Mouse (Mus musculus) lung, postnatal 14 days (tissue): Measurements from ENCODE around the gene Zfp57.
"Not testable (repeated sequence)": the region's sequence is repeated elsewhere in the genome, so short reads cannot be mapped to it uniquely, and the experiment has no call there.

Source experiments
- DNase-seq: peaks from one replicate; pipeline ENCODE4 v3.0.0; 2021

Gene Zfp57

DNA sequence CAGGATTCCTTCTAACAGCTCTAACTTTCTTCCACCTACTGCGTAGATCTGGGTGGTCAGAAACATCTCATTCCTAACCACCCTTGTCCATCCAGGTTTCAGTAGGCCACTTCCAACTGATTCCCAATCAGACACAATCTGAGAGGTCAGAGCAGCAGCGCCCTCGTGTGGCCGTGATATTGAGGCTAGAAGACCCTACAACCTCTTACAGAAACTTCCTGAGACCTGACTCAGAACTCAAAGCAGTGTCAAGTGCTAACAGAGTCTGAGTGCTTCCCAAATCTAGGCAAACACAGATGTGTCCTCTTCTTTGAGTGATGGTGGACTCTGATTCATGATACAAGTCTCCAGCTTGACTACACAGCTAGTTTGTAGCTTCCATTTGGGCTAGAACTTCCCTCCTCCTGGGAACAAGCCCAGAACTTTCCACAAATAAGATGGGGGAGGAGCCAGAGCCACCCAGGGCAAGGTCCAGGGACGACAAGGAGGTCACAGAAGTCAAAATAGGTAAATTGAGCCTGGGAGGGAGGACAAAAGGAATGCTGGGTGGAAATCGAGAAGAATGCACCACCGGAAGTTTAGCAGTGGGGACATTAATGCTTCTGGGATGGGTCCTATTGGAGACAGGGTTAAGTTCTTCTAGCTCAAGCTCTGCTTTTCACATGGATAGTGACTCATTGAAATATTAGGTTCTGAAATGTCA lies 3.8 kb upstream of the Zfp57 start:
- peak; percentile 94 for DNase-seq

DNA sequence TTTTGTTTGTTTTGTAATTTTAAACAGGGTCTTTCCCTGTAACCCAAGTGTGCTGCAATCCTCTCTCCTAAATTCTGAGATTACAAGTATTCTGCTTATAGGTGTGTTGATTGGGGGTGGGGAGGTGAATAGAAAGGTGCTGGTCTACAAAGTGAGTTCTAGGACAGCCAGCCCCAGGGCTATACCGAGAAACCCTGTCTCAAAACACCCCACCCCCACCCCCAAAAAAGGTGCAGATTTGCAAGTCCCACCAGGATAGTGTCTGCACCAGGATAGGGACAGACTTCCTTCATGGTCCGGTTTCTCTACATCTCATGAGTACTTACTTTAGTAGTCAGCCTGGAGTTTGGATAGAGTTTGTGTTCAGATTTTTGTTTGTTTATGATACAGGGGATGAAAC lies 2.5 kb upstream of the Zfp57 start:
- DNase-seq = no peak

DNA sequence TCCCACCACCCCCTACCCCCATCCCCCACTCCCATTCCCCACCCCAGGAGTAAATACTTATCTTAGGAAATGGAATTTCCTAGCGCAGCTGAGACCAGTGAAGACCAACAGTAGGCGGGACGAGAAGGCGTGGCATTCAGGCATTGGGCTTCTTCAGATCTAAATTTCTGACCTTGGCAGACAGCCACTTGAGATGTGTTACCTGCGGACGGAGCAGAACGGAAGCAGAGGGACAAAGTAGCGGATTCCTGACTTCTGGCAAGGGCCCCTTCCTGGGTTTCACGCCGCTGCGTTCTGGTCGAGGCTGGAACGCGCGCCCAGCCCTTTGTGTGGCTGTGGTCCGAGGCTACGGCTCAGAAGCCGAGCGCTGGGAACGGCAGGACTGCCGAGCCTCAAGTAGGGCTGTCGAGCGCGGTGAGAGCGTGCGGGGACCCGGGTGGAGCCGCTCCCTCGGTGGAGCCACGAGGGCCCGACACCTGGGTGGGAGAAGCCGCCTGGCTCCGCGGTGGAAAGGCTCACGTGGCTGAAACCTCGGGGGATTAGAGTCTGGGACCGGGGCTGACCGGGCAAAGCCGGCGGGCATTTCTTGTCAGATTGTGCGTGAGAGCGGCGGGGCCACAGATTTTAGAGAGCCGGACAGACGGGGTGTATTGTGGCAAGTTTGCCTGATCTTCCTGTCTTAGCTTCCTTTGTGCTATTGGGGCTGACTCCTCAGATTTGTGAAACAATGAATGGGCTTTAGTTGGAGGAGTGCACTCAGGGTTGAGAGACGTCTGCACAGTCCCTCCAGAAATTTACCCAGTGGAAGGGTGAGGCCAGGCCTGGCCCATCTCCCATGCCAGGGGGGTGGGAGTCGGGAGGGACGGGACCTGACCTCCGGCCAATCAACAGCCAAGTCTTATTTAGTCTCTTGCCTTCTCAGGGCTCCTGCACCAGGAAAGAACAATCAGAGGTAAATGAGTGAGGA lies 1.7 kb downstream of the Zfp57 start:
- DNase-seq = peak; percentile 73

DNA sequence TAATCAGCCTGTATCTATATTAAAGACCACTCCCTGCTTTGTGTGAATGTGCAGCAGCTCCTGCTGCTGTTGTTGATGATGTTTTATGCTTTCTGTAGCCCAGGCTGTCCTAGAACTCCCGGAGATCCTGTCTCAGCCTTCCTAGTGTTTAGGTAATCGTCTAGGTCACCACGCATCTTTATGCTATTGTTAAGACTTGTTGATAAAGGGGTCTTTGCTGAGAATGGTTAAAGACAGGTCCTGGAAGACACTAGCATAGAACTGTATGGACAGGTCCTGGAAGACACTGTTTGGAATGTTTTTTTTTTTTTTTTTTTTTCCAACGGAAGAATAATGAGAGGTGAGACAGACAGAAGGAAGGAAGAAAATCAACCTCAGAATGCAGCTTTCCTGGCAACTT lies 2.4 kb downstream of the Zfp57 start:
- no peak for DNase-seq

DNA sequence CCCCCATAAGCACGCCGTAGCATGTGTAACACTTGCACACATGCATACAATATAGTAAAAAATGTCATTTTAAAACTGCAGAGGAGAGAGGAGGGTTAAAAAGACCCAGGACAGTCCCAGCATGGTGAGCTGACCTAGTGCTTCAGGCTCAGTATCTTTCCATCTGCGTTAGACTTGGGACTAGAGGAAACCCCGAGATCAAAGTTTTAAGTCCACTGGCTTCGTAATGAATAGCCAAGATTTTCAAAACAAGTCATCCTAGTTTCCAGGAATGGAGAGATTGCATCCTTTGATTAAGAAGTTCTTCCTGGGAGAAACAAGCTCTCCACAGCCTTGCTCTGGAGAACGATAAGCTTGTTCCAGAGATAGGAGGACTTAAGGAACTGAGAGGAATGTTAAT lies 7.2 kb downstream of the Zfp57 start:
- DNase-seq = no peak

DNA sequence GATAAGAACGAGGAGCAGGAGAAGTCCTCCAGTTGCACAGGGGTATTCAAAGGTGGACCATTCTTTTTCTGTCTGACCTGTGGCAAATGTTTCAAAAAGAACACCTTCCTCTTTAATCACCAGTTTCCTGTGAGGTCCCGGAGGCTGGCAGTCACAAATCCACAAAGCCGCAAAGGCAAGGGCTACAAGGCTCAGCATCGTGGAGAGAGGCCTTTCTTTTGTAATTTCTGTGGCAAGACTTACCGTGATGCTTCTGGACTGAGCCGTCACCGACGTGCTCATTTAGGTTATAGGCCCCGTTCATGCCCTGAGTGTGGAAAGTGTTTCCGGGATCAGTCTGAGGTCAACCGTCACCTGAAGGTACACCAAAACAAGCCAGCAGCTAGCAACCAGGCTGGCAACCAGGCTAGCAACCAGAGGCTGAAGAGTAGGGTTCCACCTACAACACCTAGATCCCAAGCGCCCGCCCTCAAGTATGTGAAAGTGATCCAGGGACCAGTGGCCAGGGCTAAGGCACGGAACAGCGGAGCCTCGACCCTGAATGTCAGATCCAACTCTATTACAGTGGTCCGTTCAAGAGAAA lies 8.6 kb downstream of the Zfp57 start:
- no peak for DNase-seq

DNA sequence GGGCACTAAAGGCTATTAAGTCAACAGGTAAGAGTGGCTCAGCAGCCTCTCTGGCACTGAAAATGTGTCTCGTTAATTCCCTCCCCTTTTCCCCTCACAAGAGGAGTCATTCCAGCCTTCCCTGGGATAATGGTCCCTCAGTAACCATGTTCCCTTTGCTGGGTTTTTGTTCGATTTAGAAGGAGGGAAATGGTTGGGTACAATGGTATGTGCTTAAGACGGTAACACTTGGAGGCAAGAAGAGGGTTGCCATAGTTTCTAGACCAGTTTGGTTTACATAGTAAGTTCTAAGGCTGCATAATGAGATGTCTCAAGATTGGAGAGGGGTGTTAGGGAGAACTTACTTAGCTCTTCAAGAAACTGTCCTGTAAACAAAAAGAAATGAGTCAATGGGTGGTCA lies 10.8 kb downstream of the Zfp57 start:
- no peak for DNase-seq

DNA sequence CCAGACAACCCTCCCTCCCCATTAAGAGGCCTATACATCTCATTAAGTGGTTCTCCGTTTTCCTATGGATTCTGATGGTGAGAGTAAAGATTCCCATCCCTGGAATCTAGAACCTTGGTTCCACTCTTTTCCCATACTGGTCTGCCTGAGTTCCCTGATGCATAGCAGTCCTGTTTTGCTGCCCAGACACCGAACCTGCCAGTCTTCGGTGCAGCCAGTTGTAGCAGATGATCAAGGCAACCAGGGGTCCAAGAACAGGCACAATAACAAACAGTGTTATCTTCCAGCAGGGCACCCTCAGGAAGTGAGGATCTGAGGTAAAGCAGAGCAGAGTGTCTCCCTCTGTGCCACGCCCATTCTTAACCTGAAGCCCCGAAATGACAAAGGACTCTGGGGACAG lies 11.2 kb downstream of the Zfp57 start:
- DNase-seq = no peak

DNA sequence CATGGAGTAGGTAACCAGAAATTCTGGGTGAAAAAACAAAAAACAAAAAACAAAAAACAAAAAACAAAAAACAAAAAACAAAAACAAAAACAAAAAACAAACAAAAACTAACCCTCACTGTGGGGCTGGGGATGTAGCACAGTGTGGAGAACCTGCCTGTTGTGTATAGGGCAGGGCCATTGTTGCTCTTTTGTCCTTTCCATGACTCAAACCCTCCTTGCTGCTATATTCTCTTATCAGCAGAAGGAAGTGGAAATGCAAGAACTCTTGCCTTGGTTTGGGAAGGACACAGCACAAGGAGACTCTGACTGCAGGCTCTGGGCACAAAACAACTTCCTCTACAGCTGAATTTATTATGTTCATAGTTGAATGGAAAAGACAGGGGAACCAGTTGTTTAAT lies 15.4 kb downstream of the Zfp57 start:
- no peak for DNase-seq

DNA sequence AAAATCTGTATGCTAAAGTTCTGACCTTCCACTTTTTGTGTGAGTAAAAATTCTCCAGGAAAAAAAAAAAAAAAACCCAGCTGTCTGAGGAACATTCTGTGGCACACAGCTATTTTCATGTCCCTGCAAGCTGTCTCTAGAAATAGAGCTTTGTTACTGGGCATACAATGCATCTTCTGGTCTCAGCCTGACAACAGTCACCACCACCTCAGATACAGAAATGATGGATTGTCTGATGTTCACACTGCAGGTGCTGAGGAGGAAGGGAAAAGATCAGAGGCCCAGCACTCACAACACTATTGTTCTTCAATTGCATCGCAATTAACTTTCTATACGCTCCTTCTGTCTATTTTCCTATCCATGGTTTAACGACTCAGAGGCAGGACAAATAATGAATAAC lies 17.4 kb downstream of the Zfp57 start:
- DNase-seq = no peak

DNA sequence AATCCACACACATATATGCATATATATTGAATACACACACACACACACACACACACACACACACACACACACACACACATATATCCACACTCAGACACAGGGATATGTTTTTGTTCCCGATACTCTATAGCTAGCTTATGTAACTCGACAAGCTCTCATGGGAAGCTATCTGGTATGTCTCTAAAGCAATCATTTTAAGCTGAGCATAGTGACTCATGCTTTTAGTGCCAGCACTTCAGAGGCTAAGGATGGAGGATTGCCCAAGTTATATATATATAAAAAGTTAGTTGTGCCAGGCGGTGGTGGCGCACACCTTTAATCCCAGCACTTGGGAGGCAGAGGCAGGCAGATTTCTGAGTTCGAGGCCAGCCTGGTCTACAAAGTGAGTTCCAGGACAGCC lies 18.3 kb downstream of the Zfp57 start:
- DNase-seq = not testable (repeated sequence)

DNA sequence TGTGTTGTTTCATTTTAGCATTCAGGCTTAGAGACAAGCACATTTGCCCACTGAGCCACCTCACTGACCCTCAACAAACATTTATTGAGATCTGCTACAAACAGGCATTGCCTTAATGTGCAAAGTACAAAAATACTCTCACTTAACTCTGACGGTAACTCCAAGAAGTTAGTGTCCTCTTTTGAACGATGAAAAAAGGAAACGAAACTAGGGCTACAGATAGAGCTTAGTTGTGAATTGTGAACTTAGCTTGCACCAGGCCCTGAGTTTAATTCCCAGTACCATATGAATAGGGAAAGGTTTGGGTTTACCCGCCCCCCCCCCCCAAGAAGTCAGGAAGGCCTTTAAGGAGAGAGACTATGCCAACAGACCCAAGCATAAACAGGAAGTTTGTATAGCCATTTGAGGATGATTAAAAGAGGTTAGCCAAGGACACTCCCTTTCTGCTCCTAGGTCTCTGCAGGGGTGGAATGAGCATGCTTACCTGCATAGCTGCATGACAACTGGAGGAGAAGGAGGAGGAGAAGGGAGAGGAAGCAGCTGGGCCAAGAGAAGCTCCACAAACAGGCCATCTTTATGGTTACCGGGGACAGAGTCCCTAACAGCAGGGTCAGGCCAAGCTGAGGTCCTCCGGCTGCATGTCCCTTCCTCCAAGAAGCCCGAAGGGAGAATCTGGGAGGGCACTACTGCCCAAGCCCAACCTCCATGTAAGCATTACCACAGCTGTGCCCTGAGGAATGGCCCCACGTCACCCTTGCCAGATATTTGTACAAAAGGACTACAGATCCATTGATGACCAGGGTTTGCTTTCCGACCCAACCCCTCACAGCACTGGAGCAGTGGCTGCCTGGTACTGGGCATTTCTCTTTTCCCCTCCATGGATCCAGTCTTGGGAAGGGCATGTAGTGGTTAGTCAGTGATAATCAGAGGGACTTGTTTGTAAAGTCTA lies 21.9 kb downstream of the Zfp57 start, which contains the start of gene Mog:
TSS of gene Mog (minus strand) at position 771 of the 949 bp plus-strand sequence.
- DNase-seq = no peak

DNA sequence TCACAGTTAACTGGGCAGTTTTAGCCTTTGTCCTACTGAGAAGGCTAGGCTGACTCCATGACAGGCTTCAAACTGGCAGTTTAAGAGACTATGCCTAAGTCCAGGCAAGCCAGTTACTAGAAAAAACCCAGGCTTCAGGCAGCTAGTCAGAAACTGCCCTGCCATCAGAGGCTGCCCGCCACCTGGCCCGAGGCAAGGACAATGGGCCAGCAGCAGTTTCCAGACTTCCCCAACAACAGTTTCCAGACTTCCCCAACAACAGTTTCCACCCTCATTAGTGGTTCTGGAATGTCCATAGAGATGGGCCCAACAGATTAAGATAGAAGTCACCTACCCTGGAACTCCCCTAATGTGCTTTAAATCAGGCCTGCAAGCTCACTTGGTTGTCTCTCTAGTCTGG lies 25.5 kb downstream of the Zfp57 start:
- DNase-seq = no peak

DNA sequence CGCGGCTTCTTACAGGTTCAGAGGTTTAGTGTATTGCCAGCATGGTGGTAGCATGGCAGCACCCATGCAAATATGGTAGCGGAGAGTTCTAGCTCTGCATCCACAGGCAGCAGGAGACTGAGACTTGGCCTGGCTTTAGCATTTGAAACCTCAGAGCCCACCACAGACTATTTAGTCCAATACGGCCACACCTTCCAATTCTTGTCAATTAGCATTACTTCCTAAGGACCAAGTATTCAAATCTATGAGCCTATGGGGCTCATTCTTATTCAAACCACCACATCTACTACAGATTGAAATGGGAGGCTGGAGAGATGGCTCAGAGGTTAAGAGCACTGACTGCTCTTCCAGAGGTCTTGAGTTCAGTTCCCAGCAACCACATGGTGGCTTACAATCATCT lies 26.5 kb downstream of the Zfp57 start:
- no peak for DNase-seq

DNA sequence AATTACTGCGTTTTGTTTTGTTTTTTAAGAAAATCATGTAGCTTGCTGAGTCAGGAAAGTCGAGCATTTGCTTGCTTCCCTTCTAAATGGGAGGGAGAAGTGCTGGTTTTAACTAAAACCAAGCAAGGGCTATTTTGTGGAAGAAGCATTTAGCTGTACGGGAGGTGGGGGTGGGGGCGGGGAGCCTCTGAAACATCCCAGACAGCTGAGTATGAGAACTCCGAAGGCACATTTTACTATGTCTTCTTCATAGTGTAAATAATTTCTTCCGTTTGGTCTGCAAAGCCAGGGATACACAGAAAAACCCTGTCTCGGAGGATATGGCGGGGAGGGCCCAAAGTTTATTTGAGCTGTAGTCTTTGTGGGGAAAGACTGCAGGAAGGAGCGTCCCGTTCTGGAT lies 27.2 kb downstream of the Zfp57 start:
- DNase-seq = no peak

DNA sequence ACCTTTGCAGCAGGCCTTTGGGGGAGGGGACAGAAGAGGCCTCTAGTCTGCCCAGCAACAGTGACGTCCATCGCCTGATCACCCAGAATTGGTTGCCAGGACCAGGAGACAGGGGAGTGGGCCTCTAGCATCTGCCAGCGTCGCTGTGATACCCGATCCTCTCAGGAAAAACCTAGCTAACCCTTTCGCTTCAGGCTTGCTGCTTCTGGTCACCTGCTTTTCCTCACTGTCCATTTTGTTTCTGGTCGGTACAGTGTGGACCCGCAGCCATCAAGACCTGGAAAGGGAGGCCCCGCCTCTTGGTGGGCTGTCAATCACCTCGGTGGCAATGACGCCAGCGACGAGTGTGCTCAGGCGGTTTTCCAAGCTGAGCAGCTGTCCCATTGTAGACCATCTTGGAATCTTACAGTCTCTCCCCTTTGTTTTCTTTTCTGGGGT lies 27.7 kb downstream of the Zfp57 start:
- DNase-seq = peak; percentile 91

DNA sequence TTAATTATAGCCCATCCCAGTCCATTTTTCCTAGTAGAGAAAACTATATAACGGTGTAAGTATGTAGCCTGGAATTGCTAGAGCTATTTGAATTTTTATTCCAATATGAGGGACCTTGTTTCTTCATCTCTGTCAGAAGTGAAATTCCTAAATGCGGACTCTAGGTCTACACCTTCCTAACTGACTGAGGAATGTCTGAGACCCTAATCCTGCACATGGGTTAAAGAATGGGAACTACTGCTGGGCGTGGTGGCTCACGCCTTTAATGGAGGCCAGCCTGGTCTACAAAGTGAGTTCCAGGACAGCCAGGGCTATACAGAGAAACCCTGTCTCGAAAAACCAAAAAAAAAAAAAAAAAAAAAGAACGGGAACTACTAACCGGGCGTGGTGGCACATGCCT lies 28.2 kb downstream of the Zfp57 start:
- no peak for DNase-seq

DNA sequence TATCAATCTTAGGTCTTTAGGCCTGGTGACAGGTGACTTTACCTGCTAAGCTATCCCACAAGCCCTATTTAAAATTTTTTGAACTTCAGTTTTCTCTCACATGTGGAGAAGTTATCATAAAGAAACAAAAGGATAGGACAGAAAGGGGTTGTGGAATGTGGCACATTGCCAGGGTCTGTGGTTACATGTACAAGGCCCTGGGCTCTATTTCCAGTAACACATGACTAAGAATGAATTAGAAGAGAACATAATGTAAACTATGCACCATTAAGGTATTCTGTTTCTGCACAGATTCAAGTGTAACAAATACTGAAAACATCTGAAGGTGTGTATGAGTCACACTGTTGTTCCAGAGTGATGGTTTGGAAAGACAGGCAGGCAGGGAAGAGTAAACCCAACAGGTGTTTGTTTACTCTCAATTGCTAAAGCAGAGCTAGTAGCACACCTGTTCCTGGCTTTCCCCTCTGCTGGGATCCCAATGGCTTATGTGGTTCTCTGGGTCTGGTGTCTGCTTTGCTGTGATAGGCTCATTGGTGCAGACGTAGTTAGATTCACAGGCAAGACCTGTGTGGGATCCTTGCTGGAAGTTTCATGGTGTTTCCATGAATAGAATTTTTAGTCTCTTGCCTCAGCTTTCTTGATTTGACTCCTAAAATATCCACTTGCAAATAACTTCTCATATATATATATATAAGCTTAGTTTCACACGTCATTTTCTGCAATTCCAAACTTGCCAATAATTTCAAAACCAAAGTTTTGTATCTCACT lies 38.3 kb downstream of the Zfp57 start:
- no peak for DNase-seq

DNA sequence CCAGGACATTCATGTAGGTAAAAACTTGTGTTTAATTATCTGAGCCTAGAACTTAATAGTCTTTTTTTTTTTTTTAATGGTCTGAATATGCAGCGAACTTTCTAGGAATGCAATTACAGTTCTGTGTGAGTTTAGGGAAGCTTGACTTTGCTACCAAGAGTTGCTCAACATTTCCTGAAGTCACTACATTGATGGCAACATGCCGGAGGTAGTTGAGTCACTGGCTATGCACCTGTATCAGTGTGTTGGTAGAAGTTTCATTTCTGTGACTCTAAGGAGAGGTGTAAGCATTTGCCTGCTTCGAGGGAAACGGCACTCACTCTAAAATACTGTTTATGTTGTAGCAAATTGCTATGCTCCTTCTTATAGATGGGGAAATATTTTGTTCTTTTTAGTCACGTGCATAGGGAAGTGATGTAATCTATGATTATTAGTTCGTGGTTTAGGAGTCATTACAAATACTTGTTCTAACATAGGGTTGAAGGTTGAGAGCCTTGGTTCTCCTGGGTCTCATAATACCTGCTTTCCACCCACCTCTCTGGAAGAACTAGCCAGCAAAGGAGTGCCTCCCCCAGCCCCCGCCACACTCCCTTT lies 43.8 kb downstream of the Zfp57 start:
- DNase-seq = peak; percentile 28

DNA sequence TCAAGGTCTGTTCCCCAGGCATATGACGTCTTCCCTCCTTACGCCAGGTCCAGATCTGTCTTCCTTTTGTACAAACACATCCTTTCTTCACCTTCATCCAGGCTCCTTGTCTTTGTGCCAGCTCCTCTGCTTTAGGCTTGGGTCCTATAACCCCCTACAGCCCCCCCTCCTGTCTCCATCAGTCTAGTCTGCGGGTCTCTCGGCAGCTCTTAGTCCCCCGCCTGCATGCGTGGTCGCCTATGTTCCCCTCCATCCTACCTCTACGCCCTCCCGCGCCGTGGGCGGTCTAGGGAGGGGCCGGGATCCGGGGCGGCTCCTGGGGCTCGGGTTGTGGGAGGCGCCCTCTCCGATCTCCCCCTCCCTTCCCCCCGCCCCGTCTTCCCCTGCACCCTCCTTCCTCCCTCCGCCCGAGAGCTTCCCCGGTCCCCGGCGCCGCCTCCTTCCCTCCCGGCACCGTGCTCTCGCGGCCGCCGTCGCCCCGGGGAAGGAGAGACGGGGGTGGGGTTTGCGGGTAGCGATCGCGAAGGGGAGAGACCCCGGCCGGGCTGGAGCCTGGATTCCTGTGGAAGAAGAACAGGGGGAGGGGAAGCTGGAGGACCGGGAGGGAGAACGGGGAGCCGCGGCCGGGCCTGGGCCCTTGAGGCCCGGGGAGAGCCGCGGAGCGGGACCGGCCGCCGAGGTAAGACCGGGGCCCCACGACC lies 44.8 kb downstream of the Zfp57 start, which contains the start of gene Gabbr1:
TSS of gene Gabbr1 (plus strand) at position 356 of the 701 bp plus-strand sequence.
- DNase-seq = peak; percentile 85
